Mouse (Mus musculus) right cerebral cortex, adult 18-20 months (tissue): ENCODE data around the gene Ssna1.
"Not testable (repeated sequence)": the region's sequence is repeated elsewhere in the genome, so short reads cannot be mapped to it uniquely, and the experiment has no call there.

Source experiments
- DNase-seq: peaks from one replicate; pipeline ENCODE4 v3.0.0; 2022; ENCODE audit warnings: mixed read lengths

Gene Ssna1

GRCm38 (mm10) chr2:25258887-25259286 lies 13.4 kb downstream of the Ssna1 start:
- no peak for DNase-seq

- DNase-seq, result not testable (repeated sequence)
Observed at GRCm38 (mm10) chr2:25257250-25257649, 15.0 kb downstream of the Ssna1 start.

GRCm38 (mm10) chr2:25256443-25257109 lies 15.7 kb downstream of the Ssna1 start:
- not testable (repeated sequence) for DNase-seq

GRCm38 (mm10) chr2:25255284-25255779 lies 16.9 kb downstream of the Ssna1 start, which contains the start of gene Tmem203:
TSS of gene Tmem203 (plus strand) at chr2:25255439.
- DNase-seq, result peak; percentile 88

- no peak for DNase-seq
Observed at GRCm38 (mm10) chr2:25252331-25252730, 19.9 kb downstream of the Ssna1 start.

DNA sequence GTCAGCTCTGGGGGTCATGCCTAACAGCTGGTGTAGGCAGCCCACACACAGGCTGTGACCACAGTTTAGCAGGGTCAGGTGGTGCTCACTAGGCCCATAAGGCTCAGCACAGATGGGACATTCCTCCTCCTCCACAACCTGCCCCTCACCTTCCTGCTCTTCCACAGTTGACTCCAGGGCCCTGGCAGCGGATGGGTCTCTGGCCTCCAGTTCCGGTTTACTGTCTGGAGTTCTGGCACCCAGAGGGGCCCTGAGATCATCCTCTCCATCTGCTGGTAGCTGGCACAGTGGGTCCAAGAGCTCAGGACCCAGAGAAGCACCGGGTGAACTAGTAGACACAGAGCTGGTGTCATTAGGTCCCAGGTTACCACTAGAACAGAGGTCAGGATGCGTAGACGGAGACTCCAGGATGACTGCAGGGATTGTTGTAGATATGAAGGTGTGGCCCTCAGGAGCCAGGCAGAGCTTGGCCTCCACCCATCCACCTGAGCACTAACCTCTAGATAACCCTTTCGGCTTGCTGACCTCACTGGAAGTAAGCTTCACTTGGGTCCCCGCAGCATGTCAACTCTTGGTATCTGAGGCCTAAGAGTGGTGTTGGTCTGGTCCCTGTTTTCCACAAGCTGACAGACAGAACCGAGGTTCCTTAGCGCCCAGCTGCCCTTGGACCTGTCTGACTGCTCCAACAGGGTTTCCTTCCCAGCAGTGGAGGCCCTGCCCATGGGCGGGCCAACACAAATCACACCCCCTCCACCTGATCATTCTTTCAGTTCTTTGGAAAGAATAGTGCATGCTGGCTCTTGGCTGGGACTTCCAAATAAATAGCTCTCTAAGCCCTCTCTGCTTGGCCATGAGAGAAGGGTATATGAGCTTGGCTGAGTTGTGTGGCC lies 25.8 kb downstream of the Ssna1 start, which contains the start of gene AL732309.1:
TSS of gene AL732309.1 (minus strand) at position 681 of the 890 bp plus-strand sequence.
- DNase-seq, result no peak

- no peak for DNase-seq
Observed at GRCm38 (mm10) chr2:25244144-25244543, 28.1 kb downstream of the Ssna1 start.

DNA sequence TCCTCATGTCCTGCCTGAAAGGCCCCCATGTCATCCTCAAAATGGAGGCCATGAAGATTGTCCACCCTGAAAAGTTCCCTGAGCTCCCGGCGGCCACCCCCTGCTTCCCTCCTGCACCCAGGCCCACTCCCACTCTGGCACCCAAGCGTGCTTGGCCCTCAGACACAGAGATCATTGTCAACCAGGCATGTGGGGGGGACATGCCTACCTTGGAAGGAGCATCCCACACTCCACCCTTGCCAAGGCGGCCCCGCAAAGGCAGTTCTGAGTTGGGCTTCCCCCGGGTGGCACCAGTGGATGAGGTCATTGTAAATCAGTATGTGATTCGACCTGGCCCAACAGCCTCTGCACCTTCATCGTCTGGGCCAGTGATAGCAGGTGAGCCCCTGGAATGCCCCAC lies 28.9 kb downstream of the Ssna1 start:
- DNase-seq, result no peak

- DNase-seq, result peak; percentile 53
Observed at GRCm38 (mm10) chr2:25242101-25242506, 30.1 kb downstream of the Ssna1 start, which contains the start of the genes Rnf208 and Cysrt1. TSS of gene Rnf208 (plus strand) at chr2:25242255. TSS of gene Cysrt1 (minus strand) at chr2:25242452.

DNA sequence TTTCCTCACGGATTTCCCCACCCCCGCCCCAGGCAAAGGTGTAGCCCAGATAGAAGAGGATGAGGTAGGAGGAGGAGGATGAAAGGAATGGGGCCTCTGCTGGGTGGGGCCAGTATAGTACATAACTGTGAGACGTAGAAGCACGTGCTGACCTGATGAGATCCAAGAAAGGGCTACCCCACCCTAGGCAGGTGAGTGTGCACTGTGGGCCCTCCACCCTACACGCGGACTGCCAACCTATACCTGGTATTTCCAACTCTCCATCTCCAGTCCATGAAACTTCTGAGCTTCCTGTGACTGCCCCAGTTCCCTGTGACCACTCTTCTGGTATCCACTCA lies 30.8 kb downstream of the Ssna1 start:
- no peak for DNase-seq

- peak; percentile 87 for DNase-seq
Observed at GRCm38 (mm10) chr2:25240723-25241437, 31.4 kb downstream of the Ssna1 start.

DNA sequence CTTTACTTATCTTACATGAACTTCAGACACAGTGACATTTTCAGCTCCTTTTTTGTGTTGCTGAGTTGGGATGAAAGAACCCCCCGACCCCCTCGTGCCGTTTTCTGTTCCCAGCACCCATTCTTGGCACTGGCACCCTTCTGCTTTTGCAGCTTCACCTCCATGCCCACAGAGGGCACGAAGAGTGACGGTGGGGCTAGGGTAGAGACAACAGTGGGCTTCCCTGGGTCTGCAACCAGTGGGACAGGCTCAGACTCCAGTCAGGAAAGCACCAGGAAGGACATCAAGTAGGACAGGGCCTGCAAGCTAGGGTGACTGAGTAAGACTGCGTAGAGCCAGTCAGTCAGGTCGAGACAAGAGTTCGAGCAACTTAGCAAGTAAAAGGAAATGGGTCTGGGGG lies 31.9 kb downstream of the Ssna1 start:
- no peak for DNase-seq

GRCm38 (mm10) chr2:25239766-25240165 lies 32.5 kb downstream of the Ssna1 start:
- no peak for DNase-seq

DNA sequence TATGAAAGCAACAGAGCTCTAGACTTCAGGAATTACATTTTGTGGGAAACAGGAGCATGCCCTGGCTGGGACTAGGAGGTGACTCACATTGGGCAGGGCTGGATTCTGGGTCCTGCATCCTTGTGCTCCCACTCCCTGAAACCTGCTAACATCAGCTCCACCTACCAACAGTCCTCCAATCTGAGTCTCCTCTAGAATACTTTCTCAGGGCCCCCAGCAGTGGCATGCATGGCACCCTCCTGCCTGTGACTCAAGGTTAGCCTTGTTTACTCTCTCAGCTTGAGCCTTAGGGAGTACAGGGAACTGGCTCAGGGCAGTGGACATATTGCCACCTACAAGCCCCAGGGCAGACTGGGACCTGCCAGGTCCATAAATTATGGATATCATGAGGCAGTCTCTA lies 34.1 kb downstream of the Ssna1 start:
- DNase-seq, result no peak

DNA sequence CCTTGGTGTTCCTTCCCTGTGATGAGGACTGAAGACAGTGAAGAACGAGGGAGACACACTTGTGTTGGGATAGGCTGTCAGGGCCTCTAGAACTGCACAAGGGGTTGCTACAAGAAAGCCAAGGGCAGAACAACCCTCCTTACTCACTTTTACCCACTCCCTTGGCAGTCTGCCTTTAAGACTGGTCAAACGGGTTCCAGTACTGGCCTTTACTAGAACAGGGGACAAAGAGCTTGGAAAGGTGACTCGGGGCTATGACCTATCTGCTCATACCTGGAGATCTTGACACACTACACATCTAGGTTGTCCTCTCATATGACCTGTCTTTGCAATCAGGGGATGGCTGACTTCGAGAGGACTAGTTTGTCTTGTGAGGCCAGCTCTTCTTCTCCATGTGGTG lies 34.7 kb downstream of the Ssna1 start:
- no peak for DNase-seq

GRCm38 (mm10) chr2:25236614-25237013 lies 35.6 kb downstream of the Ssna1 start, which contains the start of gene Rnf224:
TSS of gene Rnf224 (minus strand) at chr2:25236787.
- DNase-seq, result no peak

GRCm38 (mm10) chr2:25234551-25235220 lies 37.6 kb downstream of the Ssna1 start:
- no peak for DNase-seq

GRCm38 (mm10) chr2:25234050-25234449 lies 38.2 kb downstream of the Ssna1 start, which contains the start of gene Slc34a3:
TSS of gene Slc34a3 (minus strand) at chr2:25234364.
- no peak for DNase-seq

DNA sequence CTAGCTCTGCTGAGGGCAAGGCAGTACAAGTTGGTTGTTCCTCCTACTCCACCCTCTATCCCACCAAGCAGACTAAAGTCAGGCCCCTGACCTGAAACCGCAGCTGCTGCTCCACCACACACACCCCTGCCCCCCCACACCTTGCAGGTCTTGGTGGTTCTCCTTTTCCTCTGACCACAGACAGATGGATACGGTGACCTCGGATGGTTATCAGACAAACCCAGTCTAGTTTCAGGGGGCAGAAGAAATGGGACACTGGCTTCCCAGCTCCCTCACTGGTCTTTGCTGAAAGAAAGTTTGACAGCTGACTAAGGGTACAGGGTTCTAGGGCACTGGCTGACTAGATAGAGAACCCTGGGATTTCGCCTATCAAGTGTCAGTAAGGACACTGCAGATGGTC lies 38.8 kb downstream of the Ssna1 start:
- DNase-seq, result no peak

DNA sequence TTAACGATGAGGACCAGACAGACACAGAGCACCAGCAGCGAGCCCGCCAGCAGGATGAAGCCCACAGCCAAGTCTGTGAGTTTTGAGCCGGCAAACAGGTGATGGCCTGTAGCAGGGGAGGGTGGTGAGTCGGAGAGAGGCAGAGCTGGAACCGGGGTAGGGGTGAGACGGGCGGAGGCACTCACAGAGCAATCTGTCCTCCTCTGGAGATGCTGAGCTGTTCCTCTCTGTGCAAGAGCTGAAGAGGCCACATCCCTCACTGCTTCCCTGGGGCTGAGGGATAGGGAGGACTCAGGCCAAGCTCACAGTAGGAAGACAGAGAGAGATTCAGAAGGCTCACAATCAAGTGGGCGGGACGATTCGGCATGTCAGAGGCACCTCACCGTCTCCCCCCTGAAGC lies 41.2 kb downstream of the Ssna1 start:
- DNase-seq, result no peak

- DNase-seq, result no peak
Observed at GRCm38 (mm10) chr2:25230581-25230980, 41.7 kb downstream of the Ssna1 start.

DNA sequence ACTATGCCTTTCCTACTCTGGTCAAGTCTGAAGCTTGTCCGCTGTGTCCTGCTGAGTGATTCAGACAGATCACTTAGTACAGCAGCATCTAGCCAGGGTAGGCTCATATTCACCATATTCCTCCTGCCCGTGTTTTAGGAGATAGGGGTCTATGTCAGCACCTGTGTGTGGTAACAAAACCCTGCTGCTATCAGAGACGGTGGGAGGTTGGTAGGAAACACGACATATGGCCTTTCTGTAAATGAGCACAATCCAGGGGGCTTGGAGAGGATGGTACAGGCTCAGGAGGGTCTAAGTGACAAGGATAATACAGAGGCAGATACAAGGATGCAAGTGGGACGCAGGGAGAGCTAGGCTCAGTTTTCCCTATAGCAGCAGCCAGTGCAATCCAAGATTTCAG lies 42.7 kb downstream of the Ssna1 start:
- no peak for DNase-seq
